Mouse (Mus musculus) splenic B cell, adult 2 months (primary cell): ENCODE results near the gene Ankrd55.

Source experiments
- DNase-seq: peaks from one replicate; pipeline ENCODE4 v3.0.0-alpha.2; 2011; ENCODE audit warnings: low read depth, low spot score
- H3K27me3 ChIP-seq: 2 replicates; pipeline ENCODE4 v1.6.1; 2012; ENCODE audit warnings: mild to moderate bottlenecking, low read length, moderate library complexity, mixed read lengths; ENCODE audit not compliant: control insufficient read depth, poor library complexity, insufficient read depth, severe bottlenecking
- H3K36me3 ChIP-seq: 2 replicates; pipeline ENCODE4 v1.6.1; 2012; ENCODE audit warnings: mild to moderate bottlenecking, low read length, moderate library complexity, mixed read lengths; ENCODE audit not compliant: control insufficient read depth, poor library complexity, insufficient read depth, severe bottlenecking

Ankrd55 gene

DNA sequence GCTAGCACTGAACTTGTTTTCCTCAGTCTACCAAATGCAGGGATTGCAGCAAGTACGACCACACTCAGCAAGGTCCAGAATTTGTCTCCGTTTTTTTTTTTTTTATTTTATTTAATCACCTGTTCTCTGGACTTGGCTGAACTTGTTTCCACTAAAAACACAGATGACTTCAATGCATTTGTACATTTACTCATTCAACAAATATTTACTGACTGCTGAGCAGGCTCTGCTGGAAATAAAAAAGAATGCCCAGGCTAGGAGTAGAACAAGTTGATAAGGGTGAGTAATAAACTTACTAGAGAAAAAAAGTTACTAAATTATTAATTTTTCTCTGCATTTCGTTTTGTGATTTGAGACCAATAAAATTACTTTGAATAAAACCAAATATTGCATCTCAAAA, 103.1 kb downstream of the Ankrd55 start:
- H3K36me3 ChIP-seq: no peaks in the 10 kb centered on the region
- H3K27me3 ChIP-seq: no peaks in the 10 kb centered on the region
- no peak for DNase-seq

DNA sequence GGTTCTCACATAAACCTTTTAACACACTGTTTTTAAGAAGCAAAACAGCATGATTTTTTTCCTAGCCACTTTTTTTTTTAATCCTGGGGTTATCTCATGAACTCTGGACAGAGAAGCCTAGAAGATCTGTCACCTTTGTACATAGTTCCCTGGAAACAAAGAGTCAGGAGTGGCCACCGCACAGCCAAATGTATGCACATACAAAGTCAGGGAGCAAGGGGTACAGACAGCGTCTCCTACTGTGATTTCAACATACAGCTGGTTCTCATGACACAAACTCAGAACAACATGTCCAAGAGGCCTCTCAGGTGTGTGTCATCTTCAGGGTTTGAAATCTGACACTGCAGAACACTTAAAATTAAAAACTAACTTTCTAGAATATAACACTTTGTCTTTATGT, 105.1 kb downstream of the Ankrd55 start:
- H3K27me3 ChIP-seq: no peaks in the 10 kb centered on the region
- DNase-seq: no peak
- H3K36me3 ChIP-seq: no peaks in the 10 kb centered on the region

DNA sequence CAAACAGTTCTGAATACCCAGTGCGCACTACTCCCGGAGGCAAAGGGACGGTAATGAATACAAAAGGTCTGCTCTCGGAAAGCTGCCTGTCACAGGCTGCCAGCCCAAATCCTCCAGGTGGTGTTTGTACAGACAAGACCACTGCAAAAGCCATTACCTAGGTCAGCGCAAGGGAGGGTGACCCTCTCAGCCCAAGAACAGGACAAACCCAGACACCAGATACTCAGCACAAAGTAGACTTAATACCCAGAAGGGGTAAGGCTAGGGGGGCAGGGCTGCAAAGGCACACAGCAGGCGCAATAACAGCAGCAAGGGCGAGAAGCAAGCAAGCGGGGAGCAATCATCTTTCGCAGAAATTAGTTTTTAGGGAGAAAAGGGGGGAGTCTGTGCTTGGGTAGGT, 106.0 kb downstream of the Ankrd55 start:
- H3K36me3 ChIP-seq: no peaks in the 10 kb centered on the region
- no peak for DNase-seq

DNA sequence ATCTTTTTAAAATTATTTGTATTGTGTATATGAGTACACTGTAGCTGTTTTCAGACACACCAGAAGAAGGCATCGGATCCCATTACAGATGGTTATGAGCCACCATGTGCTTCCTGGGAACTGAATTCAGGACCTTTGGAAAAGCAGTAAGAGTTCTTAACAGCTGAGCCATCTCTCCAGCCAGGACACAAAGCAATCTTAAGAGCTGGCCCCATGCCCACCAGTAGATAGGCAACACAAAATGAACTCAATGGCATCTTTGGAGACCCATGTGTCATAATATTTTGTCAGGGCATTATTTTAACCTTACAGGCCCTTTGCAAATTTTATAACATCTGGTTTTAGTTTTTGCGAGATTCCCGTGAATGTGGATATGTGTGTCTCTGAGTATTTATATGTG, 116.5 kb downstream of the Ankrd55 start:
- no peak for DNase-seq
- Histone ChIP-seq H3K27me3 (no peaks in the 10 kb centered on the region), H3K36me3 (no peaks in the 10 kb centered on the region)

More for the DNA sequence above, 106.0 kb downstream of the Ankrd55 start:
- no peaks in the 10 kb centered on the region for H3K27me3 ChIP-seq

DNA sequence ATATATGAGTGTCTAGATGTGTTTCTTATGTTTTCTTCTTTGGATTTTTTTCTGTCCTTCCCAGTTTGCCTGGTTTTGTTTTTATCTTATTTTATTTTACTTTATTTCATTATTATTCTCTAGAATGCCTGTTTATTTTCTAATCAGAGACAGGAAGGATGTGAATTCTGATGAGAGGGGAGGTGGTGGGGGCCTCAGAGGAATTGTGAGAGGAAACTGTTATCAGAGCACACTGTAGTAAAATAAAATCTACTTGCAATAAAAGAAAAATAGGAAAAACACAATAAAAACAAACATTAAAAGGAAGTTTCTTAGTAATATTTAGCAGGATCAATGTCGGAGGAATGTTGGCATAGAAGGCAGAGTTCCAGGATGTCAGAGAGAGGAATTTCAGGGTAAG, 116.9 kb downstream of the Ankrd55 start:
- Histone ChIP-seq H3K36me3 (no peaks in the 10 kb centered on the region), H3K27me3 (no peaks in the 10 kb centered on the region)
- DNase-seq: no peak

DNA sequence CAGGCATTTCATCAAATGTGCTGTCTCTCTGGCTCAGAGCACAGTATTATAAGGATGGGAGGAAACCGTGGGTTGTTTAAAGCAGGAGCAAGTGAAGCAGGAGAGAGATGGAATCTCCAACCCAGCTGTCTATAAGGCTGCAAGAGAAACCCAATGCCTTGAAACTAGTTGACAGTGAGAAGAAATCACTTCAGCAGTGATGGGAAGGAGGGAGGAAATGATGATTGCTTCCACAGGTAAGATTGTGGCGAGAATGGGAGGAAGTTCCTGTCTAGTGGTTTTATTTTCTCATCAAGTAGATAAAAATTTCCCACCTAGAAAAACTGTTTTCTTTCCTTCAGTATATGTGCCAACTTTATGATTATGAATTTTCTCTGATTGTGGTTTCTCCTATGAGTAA, 118.4 kb downstream of the Ankrd55 start:
- Histone ChIP-seq H3K36me3 (no peaks in the 10 kb centered on the region), H3K27me3 (no peaks in the 10 kb centered on the region)
- no peak for DNase-seq

DNA sequence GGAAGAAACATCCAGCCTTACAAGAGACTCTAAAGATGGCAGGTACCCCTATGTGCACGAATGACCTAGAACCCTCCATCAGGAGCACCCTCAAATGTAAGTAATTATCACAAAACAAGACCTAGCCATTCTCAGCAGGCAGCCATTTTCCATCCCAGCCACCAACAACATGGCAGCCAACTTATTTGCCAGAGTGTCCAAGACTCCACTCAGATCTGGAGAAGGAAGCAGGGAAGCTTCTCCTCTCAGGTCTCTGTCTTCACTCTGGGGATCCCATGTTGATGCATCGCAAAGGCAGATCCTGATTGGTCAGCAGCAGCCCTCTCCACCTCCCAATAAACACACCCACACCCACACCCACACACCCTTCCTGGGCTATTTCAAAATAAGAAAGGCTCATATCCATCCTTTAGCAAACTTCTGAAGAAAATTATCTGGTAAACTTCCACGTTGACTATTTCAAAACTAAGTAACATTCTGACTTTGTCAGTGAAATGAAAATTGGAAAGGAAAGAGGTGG, 119.0 kb downstream of the Ankrd55 start:
- Histone ChIP-seq H3K36me3 (no peaks in the 10 kb centered on the region), H3K27me3 (no peaks in the 10 kb centered on the region)
- no peak for DNase-seq

DNA sequence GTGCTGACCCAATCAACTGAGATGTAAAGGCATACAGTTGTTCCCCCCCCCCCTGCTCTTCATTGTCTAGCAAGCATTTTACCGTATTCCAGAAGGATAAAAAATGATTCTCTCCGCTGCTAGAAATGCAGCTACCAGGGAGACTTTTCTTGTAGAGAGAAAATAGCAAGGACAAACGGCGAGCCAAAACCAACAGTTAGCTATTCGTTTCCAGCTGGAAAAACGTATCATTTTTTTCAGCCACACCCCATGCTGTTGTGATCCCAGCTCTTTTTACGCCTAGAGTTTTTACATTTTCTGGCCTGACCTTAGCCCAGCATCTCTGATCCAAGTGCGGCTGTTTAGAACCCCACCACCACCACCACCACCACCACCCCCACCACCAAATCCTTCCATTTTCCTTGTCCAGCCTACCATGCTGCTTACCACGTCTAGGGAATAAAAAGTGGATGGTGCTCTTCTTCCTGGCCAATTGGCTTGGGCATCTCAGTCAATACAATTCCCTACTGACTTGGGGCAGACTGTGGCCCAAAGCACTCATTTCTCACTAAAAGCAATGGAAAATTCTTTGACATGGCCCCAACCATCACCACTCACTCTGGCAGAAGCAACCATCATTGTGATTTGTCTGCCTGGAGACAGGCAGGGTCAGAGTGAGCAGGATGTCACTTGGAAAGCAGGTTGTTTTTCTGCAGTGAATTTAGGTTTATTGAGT, 119.7 kb downstream of the Ankrd55 start:
- Histone ChIP-seq H3K27me3 (no peaks in the 10 kb centered on the region), H3K36me3 (no peaks in the 10 kb centered on the region)
- DNase-seq: no peak

DNA sequence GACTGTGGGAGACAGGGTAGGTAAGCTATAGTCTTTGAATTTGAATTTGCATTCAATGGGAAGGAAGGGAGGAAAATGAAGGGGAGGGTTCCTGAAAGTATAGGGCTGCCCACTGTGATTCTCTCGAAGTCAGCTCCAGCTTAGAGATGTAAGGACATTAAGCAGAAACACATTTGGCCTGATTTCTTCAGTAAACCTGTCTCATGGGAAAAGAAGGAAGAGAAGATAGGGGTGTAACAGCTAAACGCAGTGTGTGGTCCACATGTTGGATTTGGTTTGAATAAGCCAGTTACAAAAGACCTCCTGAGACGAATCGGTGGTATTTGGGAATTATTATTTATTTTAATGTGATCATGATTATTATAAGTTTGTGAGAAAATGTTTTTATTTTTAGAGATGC, 120.5 kb downstream of the Ankrd55 start:
- H3K27me3 ChIP-seq: no peaks in the 10 kb centered on the region
- no peaks in the 10 kb centered on the region for H3K36me3 ChIP-seq
- DNase-seq: no peak

DNA sequence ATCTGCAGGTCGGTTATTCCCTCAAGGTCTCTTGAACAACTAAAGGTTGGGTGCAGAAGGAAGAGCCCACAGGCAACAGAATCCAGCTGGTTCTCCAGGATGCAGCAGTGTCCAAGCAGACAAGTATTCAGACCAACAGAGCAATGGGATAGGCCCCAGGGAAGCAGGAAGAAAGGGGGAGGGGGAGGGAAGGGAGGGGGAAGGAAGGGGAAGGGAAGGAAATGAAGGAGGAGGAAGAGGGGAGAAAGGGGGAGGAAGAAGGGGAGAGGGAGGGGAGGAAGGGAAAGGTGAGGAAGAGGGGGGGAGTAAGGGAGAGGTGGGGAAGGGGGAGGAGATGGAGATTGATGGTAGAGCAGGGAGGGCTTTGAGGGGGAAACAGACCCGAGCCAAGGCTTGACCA, 121.1 kb downstream of the Ankrd55 start:
- Histone ChIP-seq H3K27me3 (no peaks in the 10 kb centered on the region), H3K36me3 (no peaks in the 10 kb centered on the region)
- no peak for DNase-seq

DNA sequence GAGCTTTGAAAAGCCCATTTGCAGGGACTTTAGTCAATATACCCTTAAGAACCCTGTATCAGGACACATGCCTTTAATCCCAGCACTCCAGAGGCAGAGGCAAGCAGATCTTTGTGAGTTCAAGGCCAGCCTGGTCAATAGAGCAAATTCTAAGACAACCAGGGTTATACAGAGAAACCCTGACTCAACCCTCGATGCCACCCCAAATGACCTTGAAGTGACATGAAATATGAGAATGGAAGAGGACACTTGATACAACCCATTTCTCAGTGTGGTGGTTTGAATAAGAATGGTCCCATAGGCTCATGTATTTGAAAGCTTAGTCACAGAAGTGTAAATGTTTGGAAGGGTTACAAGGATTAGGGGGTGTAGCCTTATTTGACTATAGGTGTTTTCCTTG, 121.6 kb downstream of the Ankrd55 start:
- Histone ChIP-seq H3K36me3 (no peaks in the 10 kb centered on the region), H3K27me3 (no peaks in the 10 kb centered on the region)
- DNase-seq: no peak

DNA sequence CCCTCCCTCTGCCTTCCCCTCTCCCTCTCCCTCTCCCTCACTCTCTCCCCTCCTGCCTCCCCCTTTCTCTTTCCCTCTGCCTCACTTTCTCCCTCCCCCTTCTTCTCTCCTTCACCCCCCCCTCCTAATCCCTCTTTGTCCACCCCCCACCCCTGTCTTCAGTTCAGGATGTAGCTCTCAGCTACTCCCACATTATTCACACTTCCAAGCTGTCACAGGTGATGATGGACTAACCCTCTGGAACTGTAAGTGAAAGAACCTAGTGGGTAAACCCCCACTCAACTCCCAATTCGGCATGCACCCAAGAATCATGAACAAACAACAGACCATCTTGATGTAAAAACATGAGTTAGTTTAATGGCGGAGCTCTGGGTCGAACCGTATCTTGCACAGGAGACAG, 122.2 kb downstream of the Ankrd55 start:
- no peak for DNase-seq
- no peaks in the 10 kb centered on the region for H3K36me3 ChIP-seq
- H3K27me3 ChIP-seq: no peaks in the 10 kb centered on the region

DNA sequence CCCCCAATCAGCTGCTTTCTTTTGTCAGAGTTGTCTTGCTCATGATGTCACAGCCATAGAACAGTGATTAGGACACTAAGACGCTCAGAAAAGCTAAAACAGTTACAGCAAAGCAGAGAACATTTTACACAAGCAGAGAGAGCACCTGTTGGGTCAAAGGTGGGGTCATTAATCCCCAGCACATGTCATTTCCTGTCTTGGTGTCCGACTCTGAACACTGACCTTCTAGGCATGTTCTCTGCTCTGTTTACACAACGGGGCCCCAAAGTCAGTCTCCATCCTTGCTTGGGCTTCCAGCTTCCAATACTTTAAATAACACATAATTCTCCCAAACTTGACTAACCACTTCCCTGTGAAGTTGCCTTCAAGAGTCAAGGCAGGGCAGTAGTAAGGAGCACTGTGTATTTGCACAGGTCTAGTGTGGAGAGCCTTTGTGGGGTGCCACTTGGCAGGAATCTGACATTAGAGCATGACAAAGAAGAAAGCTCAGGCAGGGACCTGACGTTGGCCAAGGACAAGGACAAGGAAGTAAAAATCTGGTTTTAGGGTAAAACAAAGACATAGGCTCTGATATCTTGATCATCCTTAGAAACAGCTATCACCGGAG, 123.1 kb downstream of the Ankrd55 start:
- Histone ChIP-seq H3K27me3 (no peaks in the 10 kb centered on the region), H3K36me3 (no peaks in the 10 kb centered on the region)
- no peak for DNase-seq

DNA sequence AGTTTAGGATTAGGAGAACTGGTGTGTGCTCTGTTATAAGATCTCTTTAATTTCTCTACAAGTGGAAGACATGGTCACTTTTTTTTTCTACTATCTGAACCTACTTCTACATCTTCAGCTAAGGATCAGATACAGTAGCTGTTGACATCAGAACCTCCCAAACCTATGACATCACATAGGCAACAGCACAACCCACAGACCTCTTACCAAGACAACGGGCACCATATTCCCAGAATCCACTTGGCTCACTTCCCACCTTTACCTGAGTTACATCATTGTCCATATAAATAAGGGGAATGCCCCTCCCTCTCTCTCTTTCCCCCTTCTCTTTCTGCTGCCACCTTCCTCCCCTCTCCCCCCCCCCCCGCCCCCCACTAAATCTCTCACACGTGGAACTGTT, 124.0 kb downstream of the Ankrd55 start:
- Histone ChIP-seq H3K27me3 (no peaks in the 10 kb centered on the region), H3K36me3 (no peaks in the 10 kb centered on the region)
- no peak for DNase-seq

DNA sequence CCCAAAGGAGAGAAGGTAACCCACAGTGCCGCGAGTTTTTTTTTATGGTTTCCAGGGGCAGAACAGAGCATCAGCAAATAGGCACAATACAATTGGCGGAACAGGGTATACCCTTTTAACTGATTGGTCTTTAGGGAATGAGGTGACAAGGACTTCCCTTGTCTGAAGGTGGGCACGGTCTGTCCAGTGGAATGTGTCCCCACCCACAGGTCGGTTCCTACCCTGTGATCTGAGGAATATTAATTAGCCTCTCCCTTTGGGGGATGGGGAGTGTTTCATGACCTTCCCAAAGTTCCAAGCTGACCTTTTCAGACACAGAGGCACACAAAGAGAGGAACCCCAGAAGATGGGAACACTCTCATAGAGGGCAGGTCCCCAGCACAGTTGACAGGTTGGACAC, 124.6 kb downstream of the Ankrd55 start:
- DNase-seq: no peak
- Histone ChIP-seq H3K36me3 (no peaks in the 10 kb centered on the region), H3K27me3 (no peaks in the 10 kb centered on the region)

DNA sequence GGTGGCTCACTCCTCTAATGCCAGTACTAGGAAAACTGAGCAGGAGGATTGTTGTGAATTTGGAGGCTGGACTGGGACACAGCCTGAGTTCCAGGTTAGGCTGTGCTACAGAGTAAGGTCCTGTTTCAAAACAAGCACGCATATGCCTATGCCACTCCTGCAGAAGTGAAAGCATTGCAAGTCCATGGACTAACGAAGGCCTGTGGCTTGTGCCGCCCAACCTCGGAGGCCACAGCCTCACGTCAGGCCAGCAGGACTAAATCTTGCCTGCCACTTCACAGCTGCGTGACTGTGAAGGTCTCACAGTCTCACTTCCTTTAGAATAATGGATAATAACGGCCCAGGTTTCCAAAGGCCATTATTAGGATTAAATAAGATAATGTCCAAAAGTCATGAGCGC, 125.4 kb downstream of the Ankrd55 start:
- no peaks in the 10 kb centered on the region for H3K27me3 ChIP-seq
- DNase-seq: no peak
- no peaks in the 10 kb centered on the region for H3K36me3 ChIP-seq
